Mouse (Mus musculus): Measurements from ENCODE around the gene Scfd2. TPM values are rescaled to one million over a fixed set of nuclear protein-coding genes. Genes with fewer than 3 reads are reported as not detected.

The Scfd2 gene
- total and polyA plus RNA-seq, 2 experiments from 2014 or later: 20.5 to 29.1 TPM

DNA sequence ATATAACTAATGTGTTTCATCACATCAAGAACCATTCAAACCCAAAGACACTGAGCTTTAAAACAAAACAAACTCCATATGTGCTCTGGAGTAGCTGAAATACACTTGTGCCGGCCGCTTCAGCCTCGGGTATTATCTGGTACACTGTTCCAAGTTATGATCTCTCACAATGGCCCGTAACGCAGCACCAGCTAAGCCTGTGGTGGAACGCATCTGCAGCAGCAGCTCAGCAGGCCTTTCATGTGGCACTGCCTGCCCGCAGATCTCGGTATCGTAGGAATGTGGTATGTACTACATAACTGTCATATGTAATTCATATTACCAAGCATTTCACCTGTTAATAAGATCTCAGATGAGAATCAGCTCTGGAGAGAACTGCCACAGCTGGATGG lies 164.9 kb downstream of the Scfd2 start:
- H3K9me3 ChIP-seq (ENCODE audit: low read length): no peaks in the 10 kb centered on the region
- no peak overlapping the region for H3K9ac ChIP-seq
- H3K27ac ChIP-seq (ENCODE audit: low read depth, low read length): no peak overlapping the region
- H3K4me3 ChIP-seq (ENCODE audit: low read depth, low read length): no peak overlapping the region
- ATAC-seq (no peak), DNase-seq (no peak)
- no peaks in the 10 kb centered on the region for H3K36me3 ChIP-seq (ENCODE audit: insufficient read depth)
- H3K4me2 ChIP-seq (ENCODE audit: low read depth): no peak overlapping the region
- no peak for TF ChIP-seq CTCF (IDR thresholded peaks at IDR 0.05; ENCODE audit: low read depth)
- WGBS: 61% methylated on average over 9 of the region's 9 CpGs
- H3K4me1 ChIP-seq (ENCODE audit: insufficient read depth): no peaks in the 10 kb centered on the region
- no peaks in the 10 kb centered on the region for H3K27me3 ChIP-seq (ENCODE audit: insufficient read depth, low read length)

- Histone ChIP-seq H3K27ac (ENCODE audit: low read depth, low read length) (no peak overlapping the region), H3K36me3 (ENCODE audit: insufficient read depth) (no peaks in the 10 kb centered on the region), H3K4me3 (ENCODE audit: low read depth, low read length) (no peak overlapping the region), H3K9ac (no peak overlapping the region), H3K9me3 (ENCODE audit: low read length) (no peaks in the 10 kb centered on the region), H3K27me3 (ENCODE audit: insufficient read depth, low read length) (no peaks in the 10 kb centered on the region), H3K4me1 (ENCODE audit: insufficient read depth) (no peaks in the 10 kb centered on the region), H3K4me2 (ENCODE audit: low read depth) (no peak overlapping the region)
- no peak for TF ChIP-seq CTCF (IDR thresholded peaks at IDR 0.05; ENCODE audit: low read depth)
- ATAC-seq (no peak), DNase-seq (no peak)
- WGBS: 27% methylated on average over 4 of the region's 4 CpGs
Measured at GRCm38 (mm10) chr5:74365984-74366709, 165.4 kb downstream of the Scfd2 start.

- Histone ChIP-seq H3K4me1 (ENCODE audit: insufficient read depth) (no peaks in the 10 kb centered on the region), H3K36me3 (ENCODE audit: insufficient read depth) (no peaks in the 10 kb centered on the region), H3K27me3 (ENCODE audit: insufficient read depth, low read length) (no peaks in the 10 kb centered on the region), H3K4me2 (ENCODE audit: low read depth) (no peak overlapping the region), H3K27ac (ENCODE audit: low read depth, low read length) (no peak overlapping the region), H3K9ac (no peak overlapping the region), H3K9me3 (ENCODE audit: low read length) (no peaks in the 10 kb centered on the region), H3K4me3 (ENCODE audit: low read depth, low read length) (no peak overlapping the region)
- ATAC-seq (no peak), DNase-seq (no peak)
- WGBS: 36% methylated on average over 6 of the region's 6 CpGs
- TF ChIP-seq CTCF (IDR thresholded peaks at IDR 0.05; ENCODE audit: low read depth): no peak
Measured at GRCm38 (mm10) chr5:74365408-74365807, 166.2 kb downstream of the Scfd2 start.

DNA sequence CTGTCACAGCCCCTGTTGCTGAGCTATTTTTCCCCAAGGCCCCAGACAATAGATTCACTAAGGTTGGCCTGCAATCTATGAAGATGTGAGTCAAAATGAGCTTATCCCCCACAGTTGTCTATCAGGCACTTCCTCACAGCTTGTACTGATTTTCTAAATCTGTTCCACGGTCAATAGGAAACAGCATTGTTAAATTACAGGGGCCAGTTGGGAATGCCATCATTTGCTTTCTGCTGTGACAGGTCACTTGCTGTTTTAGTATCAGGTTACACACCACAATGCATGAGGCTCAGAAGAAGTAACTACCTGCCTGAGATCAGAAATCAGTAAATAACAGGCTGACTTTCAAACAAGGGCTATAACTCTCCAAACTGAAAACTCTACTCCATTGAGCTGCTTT lies 168.3 kb downstream of the Scfd2 start:
- 49% methylated on average over 1 of the region's 1 CpGs for WGBS
- no peak for TF ChIP-seq CTCF (IDR thresholded peaks at IDR 0.05; ENCODE audit: low read depth)
- Histone ChIP-seq H3K9me3 (ENCODE audit: low read length) (no peaks in the 10 kb centered on the region), H3K4me3 (ENCODE audit: low read depth, low read length) (no peak overlapping the region), H3K27me3 (ENCODE audit: insufficient read depth, low read length) (no peaks in the 10 kb centered on the region), H3K4me1 (ENCODE audit: insufficient read depth) (no peaks in the 10 kb centered on the region), H3K9ac (no peak overlapping the region), H3K4me2 (ENCODE audit: low read depth) (no peak overlapping the region), H3K27ac (ENCODE audit: low read depth, low read length) (no peak overlapping the region), H3K36me3 (ENCODE audit: insufficient read depth) (no peaks in the 10 kb centered on the region)
- DNase-seq (no peak), ATAC-seq (no peak)

GRCm38 (mm10) chr5:74361531-74361930 lies 170.0 kb downstream of the Scfd2 start:
- DNase-seq: no peak
- H3K27me3 ChIP-seq (ENCODE audit: insufficient read depth, low read length): no peaks in the 10 kb centered on the region
- no peaks in the 10 kb centered on the region for H3K9me3 ChIP-seq (ENCODE audit: low read length)
- no peak for TF ChIP-seq CTCF (IDR thresholded peaks at IDR 0.05; ENCODE audit: low read depth)
- WGBS: 83% methylated on average over 5 of the region's 5 CpGs
- no peak for ATAC-seq
- no peaks in the 10 kb centered on the region for H3K36me3 ChIP-seq (ENCODE audit: insufficient read depth)
- H3K4me1 ChIP-seq (ENCODE audit: insufficient read depth): no peaks in the 10 kb centered on the region
- H3K9ac ChIP-seq: no peak overlapping the region
- H3K27ac ChIP-seq (ENCODE audit: low read depth, low read length): no peak overlapping the region
- H3K4me3 ChIP-seq (ENCODE audit: low read depth, low read length): no peak overlapping the region
- no peak overlapping the region for H3K4me2 ChIP-seq (ENCODE audit: low read depth)

GRCm38 (mm10) chr5:74358033-74358432 lies 173.5 kb downstream of the Scfd2 start:
- ATAC-seq (no peak), DNase-seq (no peak)
- H3K4me3 ChIP-seq (ENCODE audit: low read depth, low read length): no peak overlapping the region
- H3K4me1 ChIP-seq (ENCODE audit: insufficient read depth): no peaks in the 10 kb centered on the region
- H3K9me3 ChIP-seq (ENCODE audit: low read length): no peaks in the 10 kb centered on the region
- 91% methylated on average over 8 of the region's 8 CpGs for WGBS
- H3K27ac ChIP-seq (ENCODE audit: low read depth, low read length): no peak overlapping the region
- no peaks in the 10 kb centered on the region for H3K36me3 ChIP-seq (ENCODE audit: insufficient read depth)
- H3K9ac ChIP-seq: no peak overlapping the region
- no peak overlapping the region for H3K4me2 ChIP-seq (ENCODE audit: low read depth)
- no peak for TF ChIP-seq CTCF (IDR thresholded peaks at IDR 0.05; ENCODE audit: low read depth)
- no peaks in the 10 kb centered on the region for H3K27me3 ChIP-seq (ENCODE audit: insufficient read depth, low read length)

- DNase-seq: no peak
- no peak for ATAC-seq
- Histone ChIP-seq H3K4me2 (ENCODE audit: low read depth) (no peak overlapping the region), H3K4me1 (ENCODE audit: insufficient read depth) (no peaks in the 10 kb centered on the region), H3K9me3 (ENCODE audit: low read length) (no peaks in the 10 kb centered on the region), H3K4me3 (ENCODE audit: low read depth, low read length) (no peak overlapping the region), H3K27me3 (ENCODE audit: insufficient read depth, low read length) (no peaks in the 10 kb centered on the region), H3K9ac (no peak overlapping the region), H3K36me3 (ENCODE audit: insufficient read depth) (no peaks in the 10 kb centered on the region), H3K27ac (ENCODE audit: low read depth, low read length) (no peak overlapping the region)
- 65% methylated on average over 2 of the region's 2 CpGs for WGBS
- TF ChIP-seq CTCF (IDR thresholded peaks at IDR 0.05; ENCODE audit: low read depth): no peak
Measured at GRCm38 (mm10) chr5:74355416-74356177, 176.0 kb downstream of the Scfd2 start.

All from forebrain, postnatal 0 days (tissue).